Mouse (Mus musculus): ENCODE results near the gene Cyb561d1.

DNA sequence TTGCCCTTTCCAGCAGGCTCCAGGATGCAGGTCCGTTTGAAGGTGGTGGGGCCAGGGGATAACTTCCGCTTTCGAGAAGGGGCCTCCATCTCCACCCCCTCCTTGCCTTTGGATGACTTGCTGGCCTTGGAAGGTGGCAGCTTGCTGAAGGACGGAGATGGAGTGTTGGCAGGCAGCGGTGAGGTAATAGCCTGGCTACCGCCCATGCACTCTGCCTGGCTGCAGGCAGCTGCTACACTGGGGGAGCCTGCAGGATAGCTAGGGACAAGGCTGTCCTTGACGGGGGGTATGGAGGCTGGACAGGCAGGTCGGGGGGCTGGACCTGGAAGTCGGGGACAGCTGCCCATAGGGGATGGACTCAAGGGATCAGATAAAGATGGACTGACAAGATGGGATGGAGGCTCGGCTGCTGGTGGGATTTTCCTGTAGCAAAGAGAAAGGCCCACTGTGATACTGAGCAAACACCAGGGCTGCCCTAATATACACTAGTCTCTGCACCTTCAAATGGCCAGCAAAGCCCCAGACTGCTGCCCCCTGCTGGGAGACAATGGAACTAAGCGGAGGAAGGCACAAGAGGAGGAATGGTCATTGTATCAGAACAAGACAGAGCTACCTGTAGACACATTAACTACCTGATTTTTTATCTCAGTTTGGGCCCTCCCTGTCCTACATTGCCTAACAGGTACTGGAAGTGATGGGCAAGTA, 2.8 kb upstream of the Cyb561d1 start:
- no peak for TF ChIP-seq MAX (IDR thresholded peaks at IDR 0.05; ENCODE audit: low read depth)
- TF ChIP-seq SRF (IDR thresholded peaks at IDR 0.05; ENCODE audit: control insufficient read depth, insufficient read length, low read depth): no peak
- no peak for TF ChIP-seq POLR2A (IDR thresholded peaks at IDR 0.05; ENCODE audit: insufficient read length, low read depth)
- TF ChIP-seq E2F4 (IDR thresholded peaks at IDR 0.05; ENCODE audit: insufficient read depth): no peak
- no peak for TF ChIP-seq USF1 (IDR thresholded peaks at IDR 0.05; ENCODE audit: low read depth)
- TF ChIP-seq TCF3 (IDR thresholded peaks at IDR 0.05; ENCODE audit: insufficient read length, low read depth): no peak
- TF ChIP-seq MYOG (IDR thresholded peaks at IDR 0.05; ENCODE audit: control insufficient read depth in 1 of 3, insufficient read depth in 1 of 3, insufficient read length in 2 of 3, low read depth in 2 of 3): no peak

All from myocyte (in vitro differentiated cells).